Mouse (Mus musculus) adipose tissue, adult 10 weeks (tissue): ENCODE measurements around the gene Uaca. TPM values are rescaled to one million over a fixed set of nuclear protein-coding genes. Genes with fewer than 3 reads are reported as not detected.

Experiments used
- polyA plus RNA-seq: library from polyadenylated mRNA; stranded (reverse); fragments of 350-450 nt; fragmentation: Illumina TruSeq; extraction: RNeasy Lipid Tissue Mini Kit (QIAGEN cat#74804); gene quantifications from one replicate; pipeline ENCODE4 v1.2.3, GENCODE M21; 2014; ENCODE audit warnings: low read depth, low replicate concordance

The Uaca gene
- polyA plus RNA-seq, result 19.5 TPM

GRCm38 (mm10) chr9:60794210-60794840 is at the start of gene Uaca:
Uaca (plus strand) TSS chr9:60794542.

Other genes starting within 250 kb of the Uaca start
- 8.4 TPM for gene Lrrc49, start 106.4 kb upstream of the Uaca start, polyA plus RNA-seq
- gene Larp6, start 81.6 kb upstream of the Uaca start, polyA plus RNA-seq, result 1.5 TPM